Mouse (Mus musculus) erythroblast, embryonic 14.5 days (primary cell): ENCODE data around the gene Gm10226. TPM values are rescaled to one million over a fixed set of nuclear protein-coding genes. Genes with fewer than 3 reads are reported as not detected.
A peak's percentile ranks its signal among the peaks of the same experiment; 100 is the strongest.
"Not testable (repeated sequence)": the region's sequence is repeated elsewhere in the genome, so short reads cannot be mapped to it uniquely, and the experiment has no call there.

Source experiments
- H3K27me3 ChIP-seq: 2 replicates; pipeline ENCODE4 v1.6.1; 2012; ENCODE audit warnings: inconsistent platforms; ENCODE audit not compliant: control insufficient read depth
- H3K36me3 ChIP-seq: 2 replicates; pipeline ENCODE4 v1.6.1; 2012; ENCODE audit warnings: mild to moderate bottlenecking, inconsistent platforms; ENCODE audit not compliant: control insufficient read depth
- H3K4me1 ChIP-seq: 2 replicates; pipeline ENCODE4 v1.6.1; 2012; ENCODE audit warnings: inconsistent platforms; ENCODE audit not compliant: control insufficient read depth
- H3K4me3 ChIP-seq: replicated peaks from 2 replicates; pipeline ENCODE3; 2012; ENCODE audit warnings: moderate library complexity, mild to moderate bottlenecking, inconsistent platforms
- H3K9me3 ChIP-seq: 2 replicates; pipeline ENCODE4 v1.6.1; 2012; ENCODE audit warnings: low read length, inconsistent platforms, mixed read lengths; ENCODE audit not compliant: control insufficient read depth
- GATA1 ChIP-seq: IDR thresholded peaks from 2 replicates; pipeline ENCODE4 v1.6.1; 2012; ENCODE audit warnings: low read length, inconsistent platforms, mixed read lengths
- TAL1 ChIP-seq: IDR thresholded peaks from 3 replicates; pipeline ENCODE4 v1.6.1; 2012; ENCODE audit warnings: low read length, inconsistent platforms, mixed read lengths
- polyA plus RNA-seq: library from polyadenylated mRNA; stranded (reverse); fragments of >175 nt; gene quantifications from 2 replicates; pipeline ENCODE4 v1.2.3, GENCODE M21; 2012

The Gm10226 gene
- polyA plus RNA-seq, 1 experiment: not detected

GRCm38 (mm10) chr17:21702281-21703240, 10.9 kb downstream of the Gm10226 start:
- H3K36me3 ChIP-seq: no peaks in the 10 kb centered on the region
- H3K4me1 ChIP-seq: peaks cover 61% of the 10 kb centered on the region
- TF ChIP-seq GATA1 (peak; percentile 75), TAL1 (peak; percentile 84)
- H3K4me3 ChIP-seq: peak overlapping the region; percentile 48
- no peaks in the 10 kb centered on the region for H3K27me3 ChIP-seq
- H3K9me3 ChIP-seq: no peaks in the 10 kb centered on the region

- H3K4me1 ChIP-seq: peaks cover 67% of the 10 kb centered on the region
- no peak for TF ChIP-seq GATA1
- no peak for TF ChIP-seq TAL1
- no peaks in the 10 kb centered on the region for H3K36me3 ChIP-seq
- H3K9me3 ChIP-seq: no peaks in the 10 kb centered on the region
- H3K4me3 ChIP-seq: no peak overlapping the region
- no peaks in the 10 kb centered on the region for H3K27me3 ChIP-seq
These were observed 11.8 kb downstream of the Gm10226 start for GRCm38 (mm10) chr17:21703414-21703813.

DNA sequence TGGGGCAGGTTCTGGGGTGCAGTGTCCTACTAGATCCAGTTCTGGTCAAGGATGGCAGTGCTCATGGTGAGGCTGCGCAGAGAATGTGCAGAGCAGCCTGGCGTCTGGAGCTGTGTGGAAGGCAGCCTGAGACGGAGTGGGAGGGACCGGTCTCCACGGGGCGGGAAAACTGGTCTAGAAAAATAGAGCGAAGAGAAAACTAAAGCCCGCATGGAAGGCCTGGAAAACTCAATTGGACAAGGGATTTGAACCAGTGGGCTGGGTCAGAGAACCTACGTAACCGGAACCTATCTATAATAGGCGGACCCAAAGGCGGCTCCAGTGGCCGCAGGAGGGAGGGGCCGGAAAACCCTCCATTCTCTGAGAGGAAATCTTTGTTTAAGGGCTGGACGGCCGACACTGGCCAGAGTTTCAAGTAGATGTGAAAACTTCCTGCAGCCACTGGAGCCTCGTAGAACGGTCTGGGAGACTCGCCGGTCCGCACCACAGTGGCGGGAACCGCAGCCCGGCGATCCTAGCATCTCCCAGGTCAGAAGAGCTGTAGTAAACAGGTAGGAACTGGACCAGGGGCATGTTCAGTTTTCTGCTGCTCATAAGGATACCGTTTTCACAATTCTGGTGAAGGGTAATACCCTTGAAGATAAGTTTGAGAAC, 15.8 kb downstream of the Gm10226 start, which contains the start of gene Zfp760:
Gene Zfp760, plus strand, starts transcription at position 399 of the 654 bp plus-strand sequence.
- no peaks in the 10 kb centered on the region for H3K9me3 ChIP-seq
- H3K36me3 ChIP-seq: peaks cover 26% of the 10 kb centered on the region
- H3K27me3 ChIP-seq: no peaks in the 10 kb centered on the region
- H3K4me1 ChIP-seq: peaks cover 63% of the 10 kb centered on the region
- H3K4me3 ChIP-seq: peak within 1 kb of the TSS; percentile 66
- TF ChIP-seq TAL1 (no peak), GATA1 (no peak)

GRCm38 (mm10) chr17:21708401-21708800, 16.7 kb downstream of the Gm10226 start:
- TF ChIP-seq TAL1 (no peak), GATA1 (no peak)
- H3K27me3 ChIP-seq: no peaks in the 10 kb centered on the region
- peaks cover 53% of the 10 kb centered on the region for H3K4me1 ChIP-seq
- H3K9me3 ChIP-seq: no peaks in the 10 kb centered on the region
- peaks cover 33% of the 10 kb centered on the region for H3K36me3 ChIP-seq
- H3K4me3 ChIP-seq: peak overlapping the region; percentile 66

GRCm38 (mm10) chr17:21730495-21730894, 38.8 kb downstream of the Gm10226 start, which contains the start of gene Zfp229:
Gene Zfp229, plus strand, starts transcription at chr17:21730795.
- H3K9me3 ChIP-seq, H3K27me3 ChIP-seq, H3K36me3 ChIP-seq, H3K4me3 ChIP-seq: not testable (repeated sequence)
- peaks cover 19% of the 10 kb centered on the region for H3K4me1 ChIP-seq

GRCm38 (mm10) chr17:21733049-21733448, 41.4 kb downstream of the Gm10226 start:
- no peaks in the 10 kb centered on the region for H3K9me3 ChIP-seq
- TF ChIP-seq TAL1 (no peak), GATA1 (no peak)
- peaks cover 6% of the 10 kb centered on the region for H3K36me3 ChIP-seq
- peaks cover 19% of the 10 kb centered on the region for H3K4me1 ChIP-seq
- H3K27me3 ChIP-seq: no peaks in the 10 kb centered on the region
- peak overlapping the region; percentile 85 for H3K4me3 ChIP-seq

DNA sequence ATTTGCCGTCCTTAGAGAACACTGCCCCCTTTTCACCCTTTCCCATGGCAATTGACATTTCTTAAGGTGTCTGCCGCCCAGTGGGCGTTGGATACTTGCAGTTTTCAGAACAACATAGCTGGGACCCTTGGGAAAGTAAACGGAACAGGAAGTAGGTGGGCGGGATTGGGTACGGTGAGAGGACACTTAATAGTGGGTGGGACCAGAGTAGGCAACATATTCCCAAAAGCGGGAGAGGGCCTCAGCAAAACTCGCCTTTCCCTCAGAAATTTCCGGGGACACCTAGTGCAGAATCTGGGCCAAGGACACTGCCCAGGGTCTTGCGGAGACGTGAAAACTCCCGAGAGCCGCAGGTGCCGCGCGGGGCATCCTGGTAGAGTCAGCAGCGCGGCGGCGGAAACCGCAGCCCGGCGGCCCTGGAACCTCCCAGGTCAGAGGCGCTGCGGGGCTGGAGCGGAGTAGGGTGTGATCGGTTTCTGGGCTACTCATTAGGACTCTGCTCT, 41.9 kb downstream of the Gm10226 start:
- peaks cover 8% of the 10 kb centered on the region for H3K36me3 ChIP-seq
- TF ChIP-seq TAL1 (no peak), GATA1 (no peak)
- peaks cover 19% of the 10 kb centered on the region for H3K4me1 ChIP-seq
- H3K9me3 ChIP-seq: no peaks in the 10 kb centered on the region
- H3K4me3 ChIP-seq: peak overlapping the region; percentile 85
- no peaks in the 10 kb centered on the region for H3K27me3 ChIP-seq

Other genes starting within 250 kb of the Gm10226 start
- gene Zfp51, start 241.5 kb upstream of the Gm10226 start, polyA plus RNA-seq: 0.03 and 0.04 TPM in 2 replicates
- 0.05 and 0.13 TPM in 2 replicates for gene Zfp53, start 202.9 kb upstream of the Gm10226 start, polyA plus RNA-seq
- 0.01 TPM in 1 of 2 replicates, not detected in the other for gene Zfp52, start 156.3 kb upstream of the Gm10226 start, polyA plus RNA-seq
- gene Zfp948, start 124.9 kb upstream of the Gm10226 start, polyA plus RNA-seq: 0.09 and 0.14 TPM in 2 replicates
- gene Zfp983, start 41.2 kb upstream of the Gm10226 start, polyA plus RNA-seq: 0.05 and 0.10 TPM in 2 replicates
- gene Zfp760, start 15.9 kb downstream of the Gm10226 start, polyA plus RNA-seq: 0.02 and 0.03 TPM in 2 replicates
- 0.07 and 0.16 TPM in 2 replicates for gene Zfp229, start 38.9 kb downstream of the Gm10226 start, polyA plus RNA-seq
- gene Zfp820, start 153.9 kb downstream of the Gm10226 start, polyA plus RNA-seq: 0.04 TPM in 1 of 2 replicates, not detected in the other
- gene Zfp995, start 218.1 kb downstream of the Gm10226 start, polyA plus RNA-seq: not detected in 2 replicates